Mouse (Mus musculus) MEL (cell line): ENCODE results near the gene Nlrp6. TPM values are rescaled to one million over a fixed set of nuclear protein-coding genes. Genes with fewer than 3 reads are reported as not detected.
A peak's percentile ranks its signal among the peaks of the same experiment; 100 is the strongest.

Experiments used
- DNase-seq: peaks from one replicate; pipeline ENCODE4 v3.0.0; 2011; ENCODE audit warnings: low read depth, low spot score
- H3K27ac ChIP-seq: 2 replicates; pipeline ENCODE4 v1.5.1; 2012; ENCODE audit warnings: low read depth, mild to moderate bottlenecking, control low read depth, low read length, moderate library complexity; ENCODE audit not compliant: control insufficient read depth
- H3K27me3 ChIP-seq, 2 experiments: fragments of 150-350 bp in 1 of 2; sonication (generic) in 1 of 2; 2 replicates each; pipeline ENCODE4 v1.6.1; 2012; ENCODE audit warnings: low read length in 2 of 2, mild to moderate bottlenecking in 2 of 2, improper control_type of control experiment in 1 of 2, moderate library complexity in 1 of 2; ENCODE audit not compliant: insufficient read depth in 2 of 2, control insufficient read depth in 1 of 2
- H3K36me3 ChIP-seq, 2 experiments: 2 replicates each; pipeline ENCODE4 v1.6.1; 2012 to 2014; ENCODE audit warnings: low read length in 2 of 2, improper control_type of control experiment in 1 of 2, inconsistent platforms in 1 of 2, mild to moderate bottlenecking in 1 of 2; ENCODE audit not compliant: insufficient read depth in 2 of 2, control insufficient read depth in 1 of 2
- H3K4me1 ChIP-seq, 2 experiments: fragments of 150-350 bp in 1 of 2; sonication (generic) in 1 of 2; 2 replicates each; pipeline ENCODE4 v1.6.1; 2012; ENCODE audit warnings: low read length in 2 of 2, improper control_type of control experiment in 1 of 2, mild to moderate bottlenecking in 1 of 2; ENCODE audit not compliant: insufficient read depth in 2 of 2, control insufficient read depth in 1 of 2
- H3K4me3 ChIP-seq, 2 experiments: fragments of 150-350 bp in 1 of 2; sonication (generic) in 1 of 2; 2 replicates each; pipeline ENCODE4 v1.5.1; 2012; ENCODE audit warnings: low read depth in 2 of 2, low read length in 2 of 2, mild to moderate bottlenecking in 2 of 2, moderate library complexity in 2 of 2, control low read depth in 1 of 2, improper control_type of control experiment in 1 of 2; ENCODE audit not compliant: control insufficient read depth in 1 of 2, insufficient read depth in 1 of 2
- H3K79me2 ChIP-seq: 2 replicates; pipeline ENCODE4 v1.6.1; 2012; ENCODE audit warnings: mild to moderate bottlenecking, low read length, moderate library complexity; ENCODE audit not compliant: control insufficient read depth, poor library complexity, insufficient read depth
- H3K9ac ChIP-seq: 2 replicates; pipeline ENCODE4 v1.6.1; 2012; ENCODE audit warnings: low read depth, mild to moderate bottlenecking, control low read depth, low read length, moderate library complexity; ENCODE audit not compliant: control insufficient read depth, poor library complexity, severe bottlenecking
- H3K9me3 ChIP-seq: fragments of 150-350 bp; sonication (generic); replicated peaks from 2 replicates; pipeline ENCODE4 v1.6.1; 2012; ENCODE audit warnings: mild to moderate bottlenecking, low read length, improper control_type of control experiment, moderate library complexity; ENCODE audit not compliant: insufficient read depth
- CHD2 ChIP-seq: IDR thresholded peaks from 2 replicates; pipeline ENCODE4 v1.6.1; 2011; ENCODE audit warnings: low read length, improper control_type of control experiment
- CTCF ChIP-seq, 3 experiments: IDR thresholded peaks in 2 of 3; conservative IDR thresholded peaks in 1 of 3; 2 replicates each; pipeline ENCODE4 v1.5.1; 2011 to 2012; ENCODE audit warnings: low read length in 3 of 3, low read depth in 2 of 3, mild to moderate bottlenecking in 2 of 3, improper control_type of control experiment in 1 of 3, inconsistent platforms in 1 of 3, mixed read lengths in 1 of 3, moderate library complexity in 1 of 3; ENCODE audit not compliant: control insufficient read depth in 1 of 3, insufficient read depth in 1 of 3, poor library complexity in 1 of 3, severe bottlenecking in 1 of 3
- EP300 ChIP-seq, 2 experiments: IDR thresholded peaks; 2 replicates each; pipeline ENCODE4 v1.6.1; 2011; ENCODE audit warnings: improper control_type of control experiment in 2 of 2, low read length in 2 of 2, low read depth in 1 of 2, mild to moderate bottlenecking in 1 of 2
- ETS1 ChIP-seq: IDR thresholded peaks from 2 replicates; pipeline ENCODE4 v1.6.1; 2012; ENCODE audit warnings: low read depth, mild to moderate bottlenecking, inconsistent platforms, low read length, improper control_type of control experiment, moderate library complexity
- GATA1 ChIP-seq: IDR thresholded peaks from 2 replicates; pipeline ENCODE4 v1.6.1; 2011; ENCODE audit warnings: low read depth, low read length, improper control_type of control experiment
- KAT2A ChIP-seq: conservative IDR thresholded peaks from 2 replicates; pipeline ENCODE4 v1.6.1; 2012; ENCODE audit warnings: low read depth, low read length, improper control_type of control experiment, inconsistent platforms
- MYB ChIP-seq: IDR thresholded peaks from 2 replicates; pipeline ENCODE4 v1.6.1; 2011; ENCODE audit warnings: mild to moderate bottlenecking, low read depth, low read length, improper control_type of control experiment
- MYC ChIP-seq: IDR thresholded peaks from 2 replicates; pipeline ENCODE4 v1.6.1; 2011; ENCODE audit warnings: low read depth, mild to moderate bottlenecking, low read length, improper control_type of control experiment, moderate library complexity
- NELFE ChIP-seq: IDR thresholded peaks from 2 replicates; pipeline ENCODE4 v1.6.1; 2011; ENCODE audit warnings: low read depth, low read length, improper control_type of control experiment
- POLR2AphosphoS2 ChIP-seq: IDR thresholded peaks from 2 replicates; pipeline ENCODE4 v1.6.1; 2011; ENCODE audit warnings: low read length, improper control_type of control experiment
- POLR2AphosphoS5 ChIP-seq: IDR thresholded peaks from 2 replicates; pipeline ENCODE4 v1.6.1; 2012; ENCODE audit warnings: low read depth, borderline replicate concordance, mild to moderate bottlenecking, inconsistent platforms, low read length, moderate library complexity, mixed read lengths
- RAD21 ChIP-seq: IDR thresholded peaks from 2 replicates; pipeline ENCODE4 v1.6.1; 2011; ENCODE audit warnings: mild to moderate bottlenecking, low read depth, low read length, improper control_type of control experiment
- SIN3A ChIP-seq: IDR thresholded peaks from 2 replicates; pipeline ENCODE4 v1.6.1; 2012; ENCODE audit warnings: low read length, improper control_type of control experiment, inconsistent platforms
- SMC3 ChIP-seq: IDR thresholded peaks from 2 replicates; pipeline ENCODE4 v1.6.1; 2011; ENCODE audit warnings: low read depth, low read length, improper control_type of control experiment
- TBP ChIP-seq: IDR thresholded peaks from 2 replicates; pipeline ENCODE4 v1.8.0; 2011; ENCODE audit warnings: low read depth, low read length, improper control_type of control experiment
- TCF12 ChIP-seq: IDR thresholded peaks from 2 replicates; pipeline ENCODE4 v1.6.1; 2014; ENCODE audit warnings: low read depth, mild to moderate bottlenecking, inconsistent platforms, low read length, improper control_type of control experiment, moderate library complexity
- ZC3H11A ChIP-seq: IDR thresholded peaks from 2 replicates; pipeline ENCODE4 v1.6.1; 2012; ENCODE audit warnings: low read depth, mild to moderate bottlenecking, inconsistent platforms, low read length, improper control_type of control experiment
- ZMIZ1 ChIP-seq: IDR thresholded peaks from 2 replicates; pipeline ENCODE4 v1.6.1; 2012; ENCODE audit warnings: low read depth, mild to moderate bottlenecking, inconsistent platforms, low read length, improper control_type of control experiment, moderate library complexity
- polyA plus RNA-seq, 2 experiments: library from polyadenylated mRNA; stranded (reverse) in 1 of 2; unstranded in 1 of 2; fragments of >175 nt in 1 of 2; fragments of >200 nt in 1 of 2; gene quantifications; 2 replicates each; pipeline versions ENCODE4 v1.2.1 to v1.2.4; 2012; ENCODE audit warnings: low replicate concordance in 2 of 2, low read depth in 1 of 2; ENCODE audit not compliant: insufficient read length in 2 of 2, insufficient read depth in 1 of 2, missing spikeins in 1 of 2
- total RNA-seq: library from RNA; depleted of rRNA; stranded (reverse); fragments of 300-350 nt; gene quantifications from 2 replicates; pipeline ENCODE4 v1.2.3, GENCODE M21; 2012

Gene Nlrp6
- total and polyA plus RNA-seq, 3 experiments = not detected

DNA sequence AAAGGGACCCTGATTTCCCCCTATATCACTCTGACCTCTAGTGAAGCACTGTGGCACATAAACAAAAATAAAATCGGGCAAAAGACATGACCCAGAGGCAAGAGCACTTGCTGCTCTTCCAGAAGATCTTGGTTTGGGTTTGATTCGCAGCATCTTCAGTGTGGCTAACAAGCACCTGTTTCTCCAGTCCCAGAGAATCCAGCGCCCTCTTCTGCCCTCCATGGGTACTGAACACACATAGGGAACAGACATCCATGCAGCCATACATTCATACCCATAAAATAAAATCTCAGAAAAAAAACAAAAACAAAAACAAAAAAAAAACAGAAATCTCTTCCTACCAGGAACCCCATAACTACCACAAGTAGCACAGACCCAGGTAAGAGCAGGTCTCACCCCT, 17.7 kb downstream of the Nlrp6 start:
- peaks cover 1% of the 10 kb centered on the region; the same call in 1 of the 2 replicates for H3K79me2 ChIP-seq
- peak; percentile 30 for TF ChIP-seq RAD21
- no peak for TF ChIP-seq ETS1
- peak; percentile 55 to 64 (median 58) for TF ChIP-seq CTCF (IDR thresholded peaks at IDR 0.05 in 2 of 3, conservative IDR thresholded peaks at IDR 0.05 in 1 of 3; ENCODE audit: control insufficient read depth in 1 of 3, insufficient read depth in 1 of 3, low read depth in 2 of 3, low read length in 3 of 3, poor library complexity in 1 of 3, severe bottlenecking in 1 of 3)
- peak; percentile 41 for TF ChIP-seq SMC3
- H3K9me3 ChIP-seq = no peaks in the 10 kb centered on the region
- H3K4me1 ChIP-seq = peaks cover 8 to 13% of the 10 kb centered on the region in 2 experiments
- peaks cover 0 to 8% of the 10 kb centered on the region in 2 experiments; a peak in 2 of 4 replicates for H3K36me3 ChIP-seq
- H3K27me3 ChIP-seq = peaks cover 17% of the 10 kb centered on the region in 2 experiments
- H3K9ac ChIP-seq = no peak overlapping the region
- no peak overlapping the region for H3K27ac ChIP-seq
- peak; percentile 64 for DNase-seq
- no peak overlapping the region for H3K4me3 ChIP-seq

GRCm38 (mm10) chr7:140938896-140939295, 18.2 kb downstream of the Nlrp6 start:
- Histone ChIP-seq H3K4me1 (peaks cover 8 to 13% of the 10 kb centered on the region in 2 experiments), H3K4me3 (no peak overlapping the region), H3K27me3 (peaks cover 14 to 17% of the 10 kb centered on the region in 2 experiments), H3K9ac (no peak overlapping the region), H3K79me2 (peaks cover 1% of the 10 kb centered on the region; the same call in 1 of the 2 replicates), H3K36me3 (peaks cover 0 to 8% of the 10 kb centered on the region in 2 experiments; a peak in 2 of 4 replicates), H3K9me3 (no peaks in the 10 kb centered on the region), H3K27ac (no peak overlapping the region)
- DNase-seq = no peak
- TF ChIP-seq ETS1 (no peak), ZMIZ1 (no peak), GATA1 (no peak), TBP (no peak), NELFE (no peak), KAT2A (no peak), EP300 (IDR thresholded peaks at IDR 0.05; ENCODE audit: low read depth in 1 of 2, low read length in 2 of 2) (no peak), POLR2AphosphoS5 (no peak), ZC3H11A (no peak), TCF12 (no peak), MYC (no peak), SMC3 (no peak), SIN3A (no peak), CHD2 (no peak), POLR2AphosphoS2 (no peak), MYB (no peak)
